Mouse (Mus musculus) monocyte, adult 5-6 weeks (primary cell): ENCODE results near the gene Zfp553. TPM values are rescaled to one million over a fixed set of nuclear protein-coding genes. Genes with fewer than 3 reads are reported as not detected.

Experiments
- total RNA-seq: library from RNA; stranded (forward); fragments of 200-1000, 200-491, 200-594 nt; gene quantifications from 3 replicates; pipeline ENCODE4 v1.2.3, GENCODE M21; 2017

Gene Zfp553
- total RNA-seq, 1 experiment from 2014 or later = 5.7 TPM

Other genes with a start within 250 kb of the Zfp553 start
- gene Mvp, start 218.4 kb upstream of the Zfp553 start, total RNA-seq = 95.0 to 131 TPM (median 111 TPM) in 3 replicates
- 2.9 to 7.8 TPM (median 5.2 TPM) in 3 replicates for gene Pagr1b, start 216.6 kb upstream of the Zfp553 start, total RNA-seq
- gene Pagr1a, start 215.7 kb upstream of the Zfp553 start, total RNA-seq = 3.8 to 52.6 TPM (median 4.4 TPM) in 3 replicates
- 6.4 to 36.5 TPM (median 36.3 TPM) in 3 replicates for gene Gm42742, start 212.0 kb upstream of the Zfp553 start, total RNA-seq
- not detected in 3 replicates for gene Prrt2, start 211.8 kb upstream of the Zfp553 start, total RNA-seq
- gene Maz, start 206.0 kb upstream of the Zfp553 start, total RNA-seq = 16.7 to 36.3 TPM (median 30.1 TPM) in 3 replicates
- 0.85 to 3.7 TPM (median 0.97 TPM) in 3 replicates for gene Kif22, start 190.6 kb upstream of the Zfp553 start, total RNA-seq
- gene Zg16, start 145.7 kb upstream of the Zfp553 start, total RNA-seq = not detected in 3 replicates
- 34.3 to 52.4 TPM (median 39.3 TPM) in 3 replicates for gene AI467606, start 141.7 kb upstream of the Zfp553 start, total RNA-seq
- 5.1 to 16.1 TPM (median 9.1 TPM) in 3 replicates for gene Qprt, start 110.8 kb upstream of the Zfp553 start, total RNA-seq
- 1,218 to 1,278 TPM (median 1,233 TPM) in 3 replicates for gene Spn, start 95.2 kb upstream of the Zfp553 start, total RNA-seq
- 48.7 to 89.2 TPM (median 59.8 TPM) in 3 replicates for gene Cd2bp2, start 37.0 kb upstream of the Zfp553 start, total RNA-seq
- 52.5 to 106 TPM (median 85.1 TPM) in 3 replicates for gene Tbc1d10b, start 24.6 kb upstream of the Zfp553 start, total RNA-seq
- gene Mylpf, start 24.2 kb upstream of the Zfp553 start, total RNA-seq = 8.7 to 33.8 TPM (median 15.4 TPM) in 3 replicates
- 117 to 359 TPM (median 130 TPM) in 3 replicates for gene Sept1, start 69 bp downstream of the Zfp553 start, total RNA-seq
- 0.57 to 3.9 TPM (median 2.9 TPM) in 3 replicates for gene Zfp771, start 11.2 kb downstream of the Zfp553 start, total RNA-seq
- gene Dctpp1, start 27.6 kb downstream of the Zfp553 start, total RNA-seq = 9.6 to 13.3 TPM (median 9.9 TPM) in 3 replicates
- gene Sephs2, start 41.0 kb downstream of the Zfp553 start, total RNA-seq = 139 to 200 TPM (median 191 TPM) in 3 replicates
- 218 to 515 TPM (median 322 TPM) in 3 replicates for gene Itgal, start 63.2 kb downstream of the Zfp553 start, total RNA-seq
- 1.8 to 3.4 TPM (median 2.9 TPM) in 3 replicates for gene Zfp768, start 112.5 kb downstream of the Zfp553 start, total RNA-seq
- 5.8 to 16.3 TPM (median 10.1 TPM) in 3 replicates for gene Zfp747, start 143.0 kb downstream of the Zfp553 start, total RNA-seq
- gene 9130019O22Rik, start 154.1 kb downstream of the Zfp553 start, total RNA-seq = 0.95 to 4.5 TPM (median 2.6 TPM) in 3 replicates
- 2.1 to 2.3 TPM (median 2.2 TPM) in 3 replicates for gene E430018J23Rik, start 160.6 kb downstream of the Zfp553 start, total RNA-seq
- 7.7 to 12.5 TPM (median 10.0 TPM) in 3 replicates for gene Zfp764, start 173.8 kb downstream of the Zfp553 start, total RNA-seq
- 12.4 to 15.5 TPM (median 13.3 TPM) in 3 replicates for gene Zfp688, start 189.0 kb downstream of the Zfp553 start, total RNA-seq
- gene Zfp689, start 216.1 kb downstream of the Zfp553 start, total RNA-seq = 1.4 to 2.8 TPM (median 1.9 TPM) in 3 replicates
- gene Prr14, start 226.6 kb downstream of the Zfp553 start, total RNA-seq = 63.5 to 76.8 TPM (median 69.4 TPM) in 3 replicates
- 27.9 to 55.8 TPM (median 33.5 TPM) in 3 replicates for gene Fbrs, start 246.1 kb downstream of the Zfp553 start, total RNA-seq